In the genomic region with DNA sequence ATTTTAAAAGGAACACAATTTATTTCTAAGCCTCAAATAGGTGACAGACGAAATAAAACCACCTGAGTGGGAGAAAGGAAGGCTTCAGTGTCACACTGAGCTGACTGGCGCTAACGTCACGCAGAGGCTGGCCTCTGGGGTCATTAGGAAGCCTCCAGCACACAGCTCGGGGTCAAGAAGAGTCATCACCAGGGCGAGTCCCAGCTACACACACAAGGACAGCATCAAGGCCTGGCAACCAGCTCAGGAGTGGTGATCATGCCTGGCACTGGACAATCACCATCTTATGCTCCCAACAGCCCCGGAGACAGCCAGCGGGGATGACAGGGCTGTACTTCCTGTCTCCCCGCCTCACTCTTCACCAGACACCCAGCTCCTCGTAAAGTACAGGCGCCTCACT, we compare ENCODE assay signal across 31 mouse cellular contexts. TPM values are rescaled to one million over a fixed set of nuclear protein-coding genes. Genes with fewer than 3 reads are reported as not detected.
DNase-seq lines count a peak whose midpoint lies in the region.
"Had no signal": no experiment of that assay in that cellular context is flagged by ENCODE, and none has a peak within 500 bp of the region (broad histone marks: within the 10 kb centered on the region; RNA-seq: fewer than 3 reads in every experiment).

No protein-coding gene starts in this region.

- peak; percentile 66 for DNase-seq in adrenal gland, adult 2 months
- no peak for DNase-seq in adrenal gland, postnatal 14 days
- DNase-seq in cerebellum, adult 9-10 months, result peak; percentile 10
- DNase-seq in cerebellum, postnatal 4 days (ENCODE audit: low spot score in 2 of 2), result no peak
- peak; percentile 3 for DNase-seq in gastrocnemius, postnatal 14 days
- no peak for DNase-seq in gastrocnemius, postnatal 10 days
- DNase-seq in right cerebral cortex, postnatal 14 days, result peak; percentile 4
- no peak for DNase-seq in right cerebral cortex, postnatal 4 days
- DNase-seq: cerebellum, adult 11 months; cerebellum, postnatal 10 days; heart, postnatal 14 days; heart, postnatal 4 days; kidney, adult 18-20 months had no signal

- intact Hi-C loops in gastrocnemius, postnatal 14 days (cut with DNase I; ENCODE audit: low total_unique reads), result no loop called here

RNA-seq across cellular contexts. Expression of a gene that starts 13.6 kb away (rescaled TPM):
- total RNA-seq in adrenal gland, adult 2 months (2021), result not detected
- not detected in 2 replicates for polyA plus RNA-seq in adrenal gland, adult 2 months (2012; rRNA removed)
- not detected in 2 replicates for total RNA-seq in adrenal gland, postnatal 14 days (2021)
- not detected for total RNA-seq in gastrocnemius, postnatal 14 days (2021)
- not detected for total RNA-seq in gastrocnemius, postnatal 10 days (2021)
- total RNA-seq: adrenal gland, postnatal 36 days; gastrocnemius, adult 18-20 months; gastrocnemius, postnatal 4 days; heart, adult 2 months; heart, postnatal 14 days; heart, postnatal 4 days had no signal
- polyA plus RNA-seq: activated CD4-positive, CD25-positive, alpha-beta regulatory T cell, adult 4 months; embryonic facial prominence, embryonic 11.5 days; embryonic facial prominence, embryonic 14.5 days; forebrain, embryonic 10.5 days; forebrain, embryonic 13.5 days; forebrain, embryonic 16.5 days; heart, embryonic 10.5 days; heart, embryonic 13.5 days; heart, embryonic 16.5 days; hindbrain, embryonic 11.5 days; hindbrain, embryonic 14.5 days; hindbrain, postnatal 0 days; inflammation-experienced regulatory T-cells, adult 6 months; intestine, embryonic 16.5 days had no signal

RNA-seq across cellular contexts. Expression of a gene that starts 20.9 kb away (rescaled TPM):
- total RNA-seq in adrenal gland, adult 2 months (2021), result 10 to 100 TPM; 35.1 to 40.0 TPM
- 61.4 and 73.9 TPM in 2 replicates for polyA plus RNA-seq in adrenal gland, adult 2 months (2012; rRNA removed)
- total RNA-seq in adrenal gland, postnatal 14 days (2021), result 37.2 and 66.1 TPM in 2 replicates
- total RNA-seq in gastrocnemius, postnatal 14 days (2021), result 10 to 100 TPM; 75.2 to 89.8 TPM
- total RNA-seq in gastrocnemius, postnatal 10 days (2021), result 10 to 100 TPM; 59.6 to 70.3 TPM

RNA-seq across cellular contexts. Expression of a gene that starts 32.4 kb away (rescaled TPM):
- 100 to 1,000 TPM; 169 to 183 TPM for total RNA-seq in adrenal gland, adult 2 months (2021)
- 92.0 and 145 TPM in 2 replicates for polyA plus RNA-seq in adrenal gland, adult 2 months (2012; rRNA removed)
- total RNA-seq in adrenal gland, postnatal 14 days (2021), result 137 and 170 TPM in 2 replicates
- 100 to 1,000 TPM; 102 to 136 TPM for total RNA-seq in gastrocnemius, postnatal 14 days (2021)
- 100 to 1,000 TPM; 101 to 106 TPM for total RNA-seq in gastrocnemius, postnatal 10 days (2021)

Comparison
In these comparisons a context has a peak if more than half of its experiments do, and no peak if none do; other contexts are left out.
1. DNase-seq: peak in adrenal gland, adult 2 months (single experiment), cerebellum, adult 9-10 months (single experiment), gastrocnemius, postnatal 14 days (single experiment) and right cerebral cortex, postnatal 14 days (single experiment); none in adrenal gland, postnatal 14 days (single experiment), cerebellum, postnatal 4 days (0 of 2), gastrocnemius, postnatal 10 days (single experiment) and right cerebral cortex, postnatal 4 days (single experiment).